Mouse (Mus musculus) layer of hippocampus, adult 18-20 months (tissue): ENCODE measurements around the gene Arv1. TPM values are rescaled to one million over a fixed set of nuclear protein-coding genes. Genes with fewer than 3 reads are reported as not detected.
A peak's percentile ranks its signal among the peaks of the same experiment; 100 is the strongest.

ENCODE experiments used
- DNase-seq, 2 experiments: peaks; one replicate each; pipeline ENCODE4 v3.0.0; 2022; ENCODE audit warnings: low spot score in 2 of 2
- long read RNA-seq: library from polyadenylated mRNA; stranded (forward); transcript quantifications from one replicate; pipeline ENCODE4 v2.0.0, GENCODE M21; 2021
- total RNA-seq, 2 experiments: library from RNA; stranded (reverse); gene quantifications; 2 replicates each; pipeline ENCODE4 v1.2.3; 2021

The Arv1 gene
- 10 to 100 TPM; 12.0 to 12.8 TPM for total RNA-seq
- long read RNA-seq, partial matches to known transcripts, result 2 of 3 reads
- long read RNA-seq, other reads (novel, unspliced or antisense), result 1 of 3 reads

GRCm38 (mm10) chr8:124721862-124722515 is at the start of gene Arv1, which contains the start of gene Ttc13:
Gene Arv1 (plus strand): TSS chr8:124722139.
Gene Ttc13 (minus strand): TSS chr8:124721983.
- DNase-seq, result peak; percentile 96 to 97

- DNase-seq, result no peak
Measured at GRCm38 (mm10) chr8:124672345-124672744, 49.6 kb upstream of the Arv1 start.

- no peak for DNase-seq
Measured at GRCm38 (mm10) chr8:124676661-124677060, 45.3 kb upstream of the Arv1 start.

GRCm38 (mm10) chr8:124677078-124677477 is 44.9 kb upstream of the Arv1 start:
- DNase-seq, result no peak

GRCm38 (mm10) chr8:124677486-124677885 is 44.5 kb upstream of the Arv1 start:
- DNase-seq, result peak; percentile 82 to 95

- DNase-seq, result no peak
Measured at GRCm38 (mm10) chr8:124678246-124678645, 43.7 kb upstream of the Arv1 start.

- DNase-seq, result no peak
Measured at GRCm38 (mm10) chr8:124681077-124681791, 40.7 kb upstream of the Arv1 start.

- DNase-seq, result no peak
Measured at GRCm38 (mm10) chr8:124681792-124682157, 40.2 kb upstream of the Arv1 start.

GRCm38 (mm10) chr8:124682218-124682617 is 39.7 kb upstream of the Arv1 start:
- DNase-seq, result no peak

- no peak for DNase-seq
Measured at GRCm38 (mm10) chr8:124688899-124689298, 33.0 kb upstream of the Arv1 start.

GRCm38 (mm10) chr8:124691706-124692105 is 30.2 kb upstream of the Arv1 start:
- DNase-seq, result no peak

GRCm38 (mm10) chr8:124695424-124696100 is 26.4 kb upstream of the Arv1 start:
- no peak for DNase-seq

GRCm38 (mm10) chr8:124700271-124700670 is 21.7 kb upstream of the Arv1 start:
- DNase-seq, result no peak

- DNase-seq, result no peak
Measured at GRCm38 (mm10) chr8:124701023-124701422, 20.9 kb upstream of the Arv1 start.

GRCm38 (mm10) chr8:124702183-124702582 is 19.8 kb upstream of the Arv1 start:
- DNase-seq, result no peak

- no peak for DNase-seq
Measured at GRCm38 (mm10) chr8:124703526-124703925, 18.4 kb upstream of the Arv1 start.

- DNase-seq, result no peak
Measured at GRCm38 (mm10) chr8:124704376-124704775, 17.6 kb upstream of the Arv1 start.

GRCm38 (mm10) chr8:124705823-124706222 is 16.1 kb upstream of the Arv1 start:
- no peak for DNase-seq

GRCm38 (mm10) chr8:124713207-124713606 is 8.7 kb upstream of the Arv1 start:
- no peak for DNase-seq

- DNase-seq, result no peak
Measured at GRCm38 (mm10) chr8:124715736-124716135, 6.2 kb upstream of the Arv1 start.

GRCm38 (mm10) chr8:124720133-124720532 is 1.8 kb upstream of the Arv1 start:
- DNase-seq, result no peak
